Mouse (Mus musculus): Measurements from ENCODE around the gene Frat1. TPM values are rescaled to one million over a fixed set of nuclear protein-coding genes. Genes with fewer than 3 reads are reported as not detected.

Gene Frat1
- polyA plus RNA-seq, 1 experiment = 2.3 TPM

DNA sequence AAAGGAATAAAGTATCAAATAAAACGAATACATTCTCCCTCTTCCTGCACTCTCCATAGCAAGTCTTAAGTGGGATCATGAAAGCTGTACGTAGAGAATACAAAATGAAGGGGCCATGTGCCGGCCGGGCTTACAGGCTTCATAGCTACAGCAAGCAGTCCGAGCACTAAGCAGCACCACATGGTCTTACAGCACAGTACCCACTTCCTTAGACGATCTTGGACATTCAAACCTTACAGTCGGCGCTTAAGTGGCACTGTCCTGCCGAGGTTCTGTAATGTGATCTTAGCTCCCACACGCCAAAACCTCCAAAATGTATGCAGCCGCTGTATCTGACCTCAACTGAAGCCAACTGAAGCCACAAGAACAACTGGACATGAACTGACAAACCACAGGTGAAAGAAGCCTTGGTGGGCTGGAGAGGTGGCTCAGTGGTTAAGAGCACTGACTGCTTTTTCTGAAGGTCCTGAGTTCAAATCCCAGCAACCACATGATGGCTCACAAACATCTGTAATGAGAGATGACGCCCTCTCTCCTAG is 32.9 kb upstream of the Frat1 start:
- Histone ChIP-seq H3K9me3 (ENCODE audit: control insufficient read depth, low read length) (no peaks in the 10 kb centered on the region), H3K36me3 (ENCODE audit: control insufficient read depth) (peaks cover 60% of the 10 kb centered on the region), H3K4me1 (ENCODE audit: control insufficient read depth) (peaks cover 62% of the 10 kb centered on the region), H3K27me3 (ENCODE audit: control insufficient read depth) (no peaks in the 10 kb centered on the region), H3K4me3 (replicated peaks) (no peak overlapping the region)
- no peak for TF ChIP-seq GATA1 (IDR thresholded peaks at IDR 0.05; ENCODE audit: low read length)
- no peak for TF ChIP-seq TAL1 (IDR thresholded peaks at IDR 0.05; ENCODE audit: low read length)

DNA sequence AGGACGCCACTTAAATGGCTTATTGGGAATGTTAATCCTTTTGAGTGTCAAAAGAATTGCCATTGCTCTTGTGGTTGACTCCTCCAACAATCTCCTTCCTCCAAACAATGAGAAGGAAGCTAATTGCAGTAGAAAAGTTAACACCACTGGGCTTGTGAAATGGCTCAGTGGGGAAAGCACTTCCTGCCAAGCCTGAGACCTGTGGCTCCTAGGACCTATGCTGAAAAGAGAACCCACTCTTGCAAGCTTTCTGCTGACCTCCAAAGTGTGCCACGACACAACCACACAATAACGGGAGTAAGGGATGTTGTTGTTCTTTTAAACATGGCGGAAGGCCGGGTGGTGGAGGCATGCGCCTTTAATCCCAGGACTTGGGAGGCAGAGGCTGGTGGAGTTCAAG is 32.2 kb upstream of the Frat1 start:
- Histone ChIP-seq H3K4me3 (replicated peaks) (no peak overlapping the region), H3K9me3 (ENCODE audit: control insufficient read depth, low read length) (no peaks in the 10 kb centered on the region), H3K27me3 (ENCODE audit: control insufficient read depth) (no peaks in the 10 kb centered on the region), H3K4me1 (ENCODE audit: control insufficient read depth) (peaks cover 64% of the 10 kb centered on the region), H3K36me3 (ENCODE audit: control insufficient read depth) (peaks cover 53% of the 10 kb centered on the region)
- TF ChIP-seq TAL1 (IDR thresholded peaks at IDR 0.05; ENCODE audit: low read length) = no peak
- no peak for TF ChIP-seq GATA1 (IDR thresholded peaks at IDR 0.05; ENCODE audit: low read length)

DNA sequence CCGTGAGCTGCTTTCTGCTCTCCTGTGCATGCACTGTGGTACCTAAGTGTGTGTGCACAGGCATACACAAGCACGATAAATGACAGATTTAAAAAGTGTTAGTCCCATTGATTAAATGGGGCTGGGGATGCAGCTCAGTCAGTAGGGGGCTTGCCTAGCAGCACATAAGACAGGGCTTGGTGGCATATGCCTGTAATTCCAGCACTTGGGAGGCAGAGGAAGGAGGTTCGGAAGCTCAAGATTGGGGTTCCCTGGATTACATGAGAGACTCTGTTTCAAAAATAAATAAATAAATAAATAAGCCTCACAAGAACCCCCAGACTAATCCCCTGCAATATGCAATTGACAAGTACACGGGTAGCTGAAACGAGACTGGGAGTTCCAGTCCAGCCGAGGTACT is 29.3 kb upstream of the Frat1 start:
- TF ChIP-seq TAL1 (IDR thresholded peaks at IDR 0.05; ENCODE audit: low read length) (no peak), GATA1 (IDR thresholded peaks at IDR 0.05; ENCODE audit: low read length) (no peak)
- H3K4me1 ChIP-seq (ENCODE audit: control insufficient read depth) = peaks cover 53% of the 10 kb centered on the region
- peak overlapping the region; percentile 73 for H3K4me3 ChIP-seq (replicated peaks)
- peaks cover under 1% of the 10 kb centered on the region for H3K9me3 ChIP-seq (ENCODE audit: control insufficient read depth, low read length)
- H3K36me3 ChIP-seq (ENCODE audit: control insufficient read depth) = peaks cover 41% of the 10 kb centered on the region
- H3K27me3 ChIP-seq (ENCODE audit: control insufficient read depth) = no peaks in the 10 kb centered on the region

GRCm38 (mm10) chr19:41800986-41801741 is 28.6 kb upstream of the Frat1 start:
- no peak for TF ChIP-seq TAL1 (IDR thresholded peaks at IDR 0.05; ENCODE audit: low read length)
- TF ChIP-seq GATA1 (IDR thresholded peaks at IDR 0.05; ENCODE audit: low read length) = no peak
- H3K9me3 ChIP-seq (ENCODE audit: control insufficient read depth, low read length) = peaks cover 8% of the 10 kb centered on the region
- H3K27me3 ChIP-seq (ENCODE audit: control insufficient read depth) = no peaks in the 10 kb centered on the region
- peak overlapping the region; percentile 73 for H3K4me3 ChIP-seq (replicated peaks)
- peaks cover 41% of the 10 kb centered on the region for H3K36me3 ChIP-seq (ENCODE audit: control insufficient read depth)
- H3K4me1 ChIP-seq (ENCODE audit: control insufficient read depth) = peaks cover 49% of the 10 kb centered on the region

DNA sequence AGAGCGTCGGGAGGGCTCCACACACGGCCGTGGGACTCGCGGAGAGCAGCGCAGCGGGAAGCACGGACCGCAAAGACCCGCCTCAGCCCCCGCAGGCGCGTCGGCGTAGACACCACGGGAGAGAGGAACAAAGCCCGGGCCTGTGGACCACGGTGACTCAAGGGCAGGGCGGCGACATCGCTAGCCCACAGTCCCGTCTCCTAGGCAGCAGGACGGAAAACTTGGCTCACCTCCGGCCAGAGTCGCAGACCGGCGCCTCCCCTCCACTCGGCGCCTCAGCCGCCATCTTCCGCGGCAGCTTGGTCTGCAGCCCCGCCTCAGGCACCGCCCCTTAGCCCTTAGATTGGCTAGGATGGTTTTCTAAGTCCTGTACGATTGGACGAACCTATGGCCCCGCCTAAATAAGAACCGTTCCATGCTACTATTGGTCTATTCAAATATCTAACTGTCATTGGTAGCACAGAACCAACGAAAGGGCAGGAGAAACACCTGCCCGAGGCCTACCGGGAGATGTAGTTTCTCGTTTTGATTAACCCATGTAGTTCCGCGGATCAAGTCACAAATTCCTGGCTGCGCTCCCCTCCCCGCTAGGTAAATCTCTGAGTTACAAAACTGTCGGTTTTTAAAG is 27.9 kb upstream of the Frat1 start, which contains the start of gene Arhgap19:
Arhgap19 (minus strand) TSS at position 306 of the 628 bp plus-strand sequence.
- Histone ChIP-seq H3K4me1 (ENCODE audit: control insufficient read depth) (peaks cover 51% of the 10 kb centered on the region), H3K4me3 (replicated peaks) (peak within 1 kb of the TSS; percentile 73), H3K9me3 (ENCODE audit: control insufficient read depth, low read length) (peaks cover 8% of the 10 kb centered on the region), H3K36me3 (ENCODE audit: control insufficient read depth) (peaks cover 38% of the 10 kb centered on the region), H3K27me3 (ENCODE audit: control insufficient read depth) (no peaks in the 10 kb centered on the region)
- TF ChIP-seq GATA1 (IDR thresholded peaks at IDR 0.05; ENCODE audit: low read length) (no peak), TAL1 (IDR thresholded peaks at IDR 0.05; ENCODE audit: low read length) (no peak)

GRCm38 (mm10) chr19:41803322-41803721 is 26.4 kb upstream of the Frat1 start:
- Histone ChIP-seq H3K36me3 (ENCODE audit: control insufficient read depth) (peaks cover 26% of the 10 kb centered on the region), H3K4me1 (ENCODE audit: control insufficient read depth) (peaks cover 56% of the 10 kb centered on the region), H3K27me3 (ENCODE audit: control insufficient read depth) (no peaks in the 10 kb centered on the region), H3K9me3 (ENCODE audit: control insufficient read depth, low read length) (peaks cover 8% of the 10 kb centered on the region), H3K4me3 (replicated peaks) (no peak overlapping the region)
- TF ChIP-seq TAL1 (IDR thresholded peaks at IDR 0.05; ENCODE audit: low read length) = no peak
- no peak for TF ChIP-seq GATA1 (IDR thresholded peaks at IDR 0.05; ENCODE audit: low read length)

DNA sequence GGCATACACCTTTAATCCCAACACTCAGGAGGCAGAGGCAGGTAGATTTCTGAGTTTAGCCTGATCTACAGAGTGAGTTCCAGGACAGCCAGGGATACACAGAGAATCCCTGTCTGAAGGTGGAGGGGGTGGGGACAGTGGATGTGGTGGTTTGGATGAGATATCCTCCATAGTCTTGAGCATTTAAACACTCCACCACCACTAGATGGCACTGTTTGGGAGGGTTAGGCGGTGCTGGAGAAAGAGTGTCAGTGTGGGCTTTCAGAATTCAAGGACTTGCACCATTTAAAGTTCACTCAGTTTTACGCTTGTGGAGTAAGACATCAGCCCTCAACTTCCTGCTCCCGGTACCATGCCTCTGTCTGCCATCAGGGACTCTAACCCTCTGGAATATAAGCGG is 23.9 kb upstream of the Frat1 start:
- peaks cover 10% of the 10 kb centered on the region for H3K36me3 ChIP-seq (ENCODE audit: control insufficient read depth)
- no peaks in the 10 kb centered on the region for H3K27me3 ChIP-seq (ENCODE audit: control insufficient read depth)
- H3K4me3 ChIP-seq (replicated peaks) = no peak overlapping the region
- TF ChIP-seq TAL1 (IDR thresholded peaks at IDR 0.05; ENCODE audit: low read length) = no peak
- TF ChIP-seq GATA1 (IDR thresholded peaks at IDR 0.05; ENCODE audit: low read length) = no peak
- peaks cover 53% of the 10 kb centered on the region for H3K4me1 ChIP-seq (ENCODE audit: control insufficient read depth)
- H3K9me3 ChIP-seq (ENCODE audit: control insufficient read depth, low read length) = peaks cover 8% of the 10 kb centered on the region

DNA sequence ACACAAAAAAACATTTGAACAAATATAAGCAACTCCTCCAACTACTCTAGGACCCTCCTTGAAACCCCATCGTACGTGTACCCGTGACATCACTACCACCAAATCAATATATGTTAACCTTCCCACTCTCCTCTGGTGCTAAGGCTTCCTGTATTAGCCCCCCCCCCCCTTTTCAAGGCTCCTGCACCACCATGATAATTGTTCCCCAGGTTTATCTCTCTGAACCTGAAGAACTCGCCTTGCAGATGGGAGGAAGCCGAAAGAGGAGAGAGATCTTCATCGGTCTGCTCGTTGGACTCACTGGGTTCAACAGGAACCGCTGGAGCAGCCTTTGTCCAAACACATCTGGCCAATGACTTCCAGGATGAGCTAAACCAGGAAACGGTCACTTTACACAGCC is 22.3 kb upstream of the Frat1 start:
- peaks cover 8% of the 10 kb centered on the region for H3K9me3 ChIP-seq (ENCODE audit: control insufficient read depth, low read length)
- peak overlapping the region; percentile 8 for H3K4me3 ChIP-seq (replicated peaks)
- TF ChIP-seq TAL1 (IDR thresholded peaks at IDR 0.05; ENCODE audit: low read length) (peak; percentile 43; the same call in 1 of the 3 replicates), GATA1 (IDR thresholded peaks at IDR 0.05; ENCODE audit: low read length) (no peak)
- peaks cover 50% of the 10 kb centered on the region for H3K4me1 ChIP-seq (ENCODE audit: control insufficient read depth)
- no peaks in the 10 kb centered on the region for H3K27me3 ChIP-seq (ENCODE audit: control insufficient read depth)
- peaks cover 10% of the 10 kb centered on the region for H3K36me3 ChIP-seq (ENCODE audit: control insufficient read depth)

DNA sequence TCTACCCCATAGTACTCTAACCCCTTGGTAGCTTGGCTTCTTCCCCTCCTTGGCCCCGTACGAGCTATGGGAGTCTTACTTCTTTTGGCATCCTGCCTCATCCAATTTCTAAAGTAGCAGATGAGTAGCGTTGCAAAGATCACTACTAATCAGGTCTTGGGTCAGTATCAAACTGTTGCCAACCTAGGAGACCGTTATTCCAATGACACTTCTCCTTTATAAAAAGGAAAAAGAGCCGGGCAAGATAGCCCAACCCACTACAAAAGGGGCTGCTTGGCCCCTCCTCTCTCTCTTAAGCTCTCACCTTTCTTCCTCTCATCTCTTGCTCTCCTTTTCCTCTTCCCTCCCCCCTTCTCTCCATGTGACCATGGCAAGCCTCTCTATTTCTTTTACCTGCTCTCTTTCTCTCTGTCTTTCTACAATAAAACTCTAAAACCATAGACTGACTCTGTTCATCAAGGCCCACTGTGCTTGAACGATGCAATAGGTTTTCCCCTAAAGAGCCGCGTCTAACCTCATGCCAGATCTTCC is 21.6 kb upstream of the Frat1 start:
- H3K27me3 ChIP-seq (ENCODE audit: control insufficient read depth) = no peaks in the 10 kb centered on the region
- H3K4me3 ChIP-seq (replicated peaks) = no peak overlapping the region
- peaks cover 50% of the 10 kb centered on the region for H3K4me1 ChIP-seq (ENCODE audit: control insufficient read depth)
- H3K9me3 ChIP-seq (ENCODE audit: control insufficient read depth, low read length) = peaks cover 8% of the 10 kb centered on the region
- no peak for TF ChIP-seq GATA1 (IDR thresholded peaks at IDR 0.05; ENCODE audit: low read length)
- no peak for TF ChIP-seq TAL1 (IDR thresholded peaks at IDR 0.05; ENCODE audit: low read length)
- peaks cover 10% of the 10 kb centered on the region for H3K36me3 ChIP-seq (ENCODE audit: control insufficient read depth)

All from erythroblast, embryonic 14.5 days (primary cell).